Mouse (Mus musculus): ENCODE measurements around the gene Olfr862. TPM values are rescaled to one million over a fixed set of nuclear protein-coding genes. Genes with fewer than 3 reads are reported as not detected.

Olfr862 gene
- not detected in 2 replicates for polyA plus RNA-seq (2014; fragmentation: Nextera tagmentation; extraction: Ambion mirVana)

GRCm38 (mm10) chr9:19887904-19888303 is at the start of gene Olfr862:
Gene Olfr862, minus strand, starts transcription at chr9:19888004.
- peaks cover 6% of the 10 kb centered on the region for H3K9me3 ChIP-seq (ENCODE audit: control insufficient read depth, low read length)
- no peak within 1 kb of the TSS for H3K27ac ChIP-seq (ENCODE audit: low read depth, low read length)
- H3K27me3 ChIP-seq (ENCODE audit: control insufficient read depth, insufficient read depth, low read length) = no peaks in the 10 kb centered on the region
- H3K9ac ChIP-seq (ENCODE audit: low read length) = no peak within 1 kb of the TSS
- H3K4me1 ChIP-seq (replicated peaks; ENCODE audit: control insufficient read depth, insufficient read depth, low read length) = no peaks in the 10 kb centered on the region
- H3K36me3 ChIP-seq (ENCODE audit: control insufficient read depth, insufficient read depth, low read length) = no peaks in the 10 kb centered on the region
- H3K4me3 ChIP-seq (ENCODE audit: low read depth, low read length) = no peak within 1 kb of the TSS
- H3K4me2 ChIP-seq (ENCODE audit: low read depth, low read length, severe bottlenecking) = no peak within 1 kb of the TSS
- no peak for DNase-seq (ENCODE audit: low spot score)
- ATAC-seq (replicated peaks; ENCODE audit: low FRiP score) = no peak

GRCm38 (mm10) chr9:19916565-19916964 is 28.8 kb upstream of the Olfr862 start, which contains the start of gene Olfr77:
Gene Olfr77, plus strand, starts transcription at chr9:19916865.
- H3K4me1 ChIP-seq (replicated peaks; ENCODE audit: control insufficient read depth, insufficient read depth, low read length) = no peaks in the 10 kb centered on the region
- H3K9me3 ChIP-seq (ENCODE audit: control insufficient read depth, low read length) = no peaks in the 10 kb centered on the region; the same call in 1 of the 2 replicates
- H3K9ac ChIP-seq (ENCODE audit: low read length) = no peak within 1 kb of the TSS
- WGBS = 90% methylated on average over 2 of the region's 2 CpGs
- H3K36me3 ChIP-seq (ENCODE audit: control insufficient read depth, insufficient read depth, low read length) = no peaks in the 10 kb centered on the region
- no peak within 1 kb of the TSS for H3K4me2 ChIP-seq (ENCODE audit: low read depth, low read length, severe bottlenecking)
- no peak for ATAC-seq (replicated peaks; ENCODE audit: low FRiP score)
- DNase-seq (ENCODE audit: low spot score) = no peak
- H3K4me3 ChIP-seq (ENCODE audit: low read depth, low read length) = no peak within 1 kb of the TSS
- H3K27ac ChIP-seq (ENCODE audit: low read depth, low read length) = no peak within 1 kb of the TSS
- H3K27me3 ChIP-seq (ENCODE audit: control insufficient read depth, insufficient read depth, low read length) = no peaks in the 10 kb centered on the region

- ATAC-seq (replicated peaks; ENCODE audit: low FRiP score) (no peak), DNase-seq (ENCODE audit: low spot score) (no peak)
- Histone ChIP-seq H3K9me3 (ENCODE audit: control insufficient read depth, low read length) (no peaks in the 10 kb centered on the region; the same call in 1 of the 2 replicates), H3K27ac (ENCODE audit: low read depth, low read length) (no peak overlapping the region), H3K4me2 (ENCODE audit: low read depth, low read length, severe bottlenecking) (no peak overlapping the region), H3K9ac (ENCODE audit: low read length) (no peak overlapping the region), H3K4me1 (replicated peaks; ENCODE audit: control insufficient read depth, insufficient read depth, low read length) (no peaks in the 10 kb centered on the region), H3K36me3 (ENCODE audit: control insufficient read depth, insufficient read depth, low read length) (no peaks in the 10 kb centered on the region), H3K27me3 (ENCODE audit: control insufficient read depth, insufficient read depth, low read length) (no peaks in the 10 kb centered on the region), H3K4me3 (ENCODE audit: low read depth, low read length) (no peak overlapping the region)
- WGBS = 55% methylated on average over 4 of the region's 4 CpGs
Measured at GRCm38 (mm10) chr9:19911170-19911569, 23.4 kb upstream of the Olfr862 start.

DNA sequence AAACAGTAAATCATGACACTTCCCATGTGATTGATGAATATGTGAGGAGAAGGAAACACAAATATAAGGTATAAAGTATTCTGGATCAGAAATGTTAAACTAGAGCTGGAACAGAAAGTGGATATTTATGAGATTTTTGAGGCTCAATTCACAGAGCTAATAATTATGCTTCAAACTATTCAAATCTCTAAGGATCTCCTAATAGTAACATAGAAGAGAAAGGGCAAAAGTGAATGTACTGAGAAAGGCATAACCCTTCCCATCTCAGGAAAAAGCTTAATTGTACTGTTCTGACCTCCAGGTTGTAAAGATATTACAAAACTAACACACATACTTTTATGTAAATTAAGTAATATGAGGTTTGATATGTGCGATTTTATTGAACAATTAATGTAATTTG is 38.2 kb downstream of the Olfr862 start, which contains the start of gene Olfr860:
Olfr860 (minus strand) TSS at position 101 of the 400 bp plus-strand sequence.
- DNase-seq (ENCODE audit: low spot score) (no peak), ATAC-seq (replicated peaks; ENCODE audit: low FRiP score) (no peak)
- Histone ChIP-seq H3K27me3 (ENCODE audit: control insufficient read depth, insufficient read depth, low read length) (no peaks in the 10 kb centered on the region), H3K9me3 (ENCODE audit: control insufficient read depth, low read length) (no peaks in the 10 kb centered on the region), H3K9ac (ENCODE audit: low read length) (no peak within 1 kb of the TSS), H3K4me1 (replicated peaks; ENCODE audit: control insufficient read depth, insufficient read depth, low read length) (no peaks in the 10 kb centered on the region), H3K27ac (ENCODE audit: low read depth, low read length) (no peak within 1 kb of the TSS), H3K36me3 (ENCODE audit: control insufficient read depth, insufficient read depth, low read length) (no peaks in the 10 kb centered on the region), H3K4me2 (ENCODE audit: low read depth, low read length, severe bottlenecking) (no peak within 1 kb of the TSS), H3K4me3 (ENCODE audit: low read depth, low read length) (no peak within 1 kb of the TSS)
- 75% methylated on average over 1 of the region's 1 CpGs for WGBS

Other genes starting within 250 kb of the Olfr862 start
- not detected in 2 replicates for gene Olfr857, start 178.6 kb downstream of the Olfr862 start, polyA plus RNA-seq (2014; fragmentation: Nextera tagmentation; extraction: Ambion mirVana)
- gene Olfr58, start 107.7 kb downstream of the Olfr862 start, polyA plus RNA-seq (2014; fragmentation: Nextera tagmentation; extraction: Ambion mirVana) = not detected in 2 replicates
- gene Olfr859, start 83.1 kb downstream of the Olfr862 start, polyA plus RNA-seq (2014; fragmentation: Nextera tagmentation; extraction: Ambion mirVana) = not detected in 2 replicates
- not detected in 2 replicates for gene Olfr860, start 38.3 kb downstream of the Olfr862 start, polyA plus RNA-seq (2014; fragmentation: Nextera tagmentation; extraction: Ambion mirVana)
- gene Olfr77, start 28.9 kb upstream of the Olfr862 start, polyA plus RNA-seq (2014; fragmentation: Nextera tagmentation; extraction: Ambion mirVana) = 0.16 and 0.29 TPM in 2 replicates
- not detected in 2 replicates for gene Olfr866, start 140.0 kb upstream of the Olfr862 start, polyA plus RNA-seq (2014; fragmentation: Nextera tagmentation; extraction: Ambion mirVana)
- gene Olfr867, start 169.6 kb upstream of the Olfr862 start, polyA plus RNA-seq (2014; fragmentation: Nextera tagmentation; extraction: Ambion mirVana) = not detected in 2 replicates
- not detected in 2 replicates for gene Olfr868, start 210.6 kb upstream of the Olfr862 start, polyA plus RNA-seq (2014; fragmentation: Nextera tagmentation; extraction: Ambion mirVana)
- not detected in 2 replicates for gene Olfr869, start 241.0 kb upstream of the Olfr862 start, polyA plus RNA-seq (2014; fragmentation: Nextera tagmentation; extraction: Ambion mirVana)